Mouse (Mus musculus) limb, embryonic 14.5 days (tissue): ENCODE measurements at regions not wholly inside any gene's neighbourhood (a gene's known extent, or its start where the extent isn't known, plus 50 kb on each side); places are given as distances from the start of the nearest gene placed in this dataset.

Experiments used
- ATAC-seq: fragments of 200-750 bp; cut with Nextera tagmentation; 2 replicates; pipeline ENCODE4 v1.8.0; 2017; ENCODE audit warnings: low read depth, moderate number of reproducible peaks, moderate TSS enrichment; ENCODE audit not compliant: low FRiP score
- DNase-seq: peaks from one replicate; pipeline ENCODE4 v3.0.0-alpha.2; 2015; ENCODE audit warnings: low spot score
- H3K27ac ChIP-seq: fragments of 300-500 bp; sonication (generic); replicated peaks from 2 replicates; pipeline ENCODE4 v1.5.1; 2014; ENCODE audit warnings: low read depth, mild to moderate bottlenecking, low read length, moderate library complexity, mixed read lengths
- H3K27me3 ChIP-seq: fragments of 300-500 bp; sonication (generic); 2 replicates; pipeline ENCODE4 v1.6.1; 2014; ENCODE audit warnings: low read length, mixed read lengths; ENCODE audit not compliant: control insufficient read depth, insufficient read depth
- H3K36me3 ChIP-seq: fragments of 300-500 bp; sonication (generic); 2 replicates; pipeline ENCODE4 v1.6.1; 2014; ENCODE audit warnings: mild to moderate bottlenecking, low read length, moderate library complexity, mixed read lengths; ENCODE audit not compliant: control insufficient read depth, insufficient read depth
- H3K4me1 ChIP-seq: fragments of 300-500 bp; sonication (generic); 2 replicates; pipeline ENCODE4 v1.6.1; 2014; ENCODE audit warnings: antibody characterized with exemption, low read length, mixed read lengths; ENCODE audit not compliant: control insufficient read depth, insufficient read depth
- H3K4me2 ChIP-seq: fragments of 300-500 bp; sonication (generic); replicated peaks from 2 replicates; pipeline ENCODE4 v1.6.1; 2014; ENCODE audit warnings: low read depth, mild to moderate bottlenecking, low read length, moderate library complexity; ENCODE audit not compliant: severe bottlenecking
- H3K4me3 ChIP-seq: fragments of 300-500 bp; sonication (generic); replicated peaks from 2 replicates; pipeline ENCODE4 v1.5.1; 2014; ENCODE audit warnings: low read length
- H3K9ac ChIP-seq: fragments of 300-500 bp; sonication (generic); 2 replicates; pipeline ENCODE4 v1.6.1; 2014; ENCODE audit warnings: mild to moderate bottlenecking, low read depth, low read length, moderate library complexity; ENCODE audit not compliant: severe bottlenecking
- H3K9me3 ChIP-seq: fragments of 300-500 bp; sonication (generic); 2 replicates; pipeline ENCODE4 v1.6.1; 2016; ENCODE audit warnings: low read length; ENCODE audit not compliant: control insufficient read depth
- POLR2A ChIP-seq: fragments of 200-500 bp; IDR thresholded peaks from 2 replicates; pipeline ENCODE4 v1.8.0; 2012; ENCODE audit warnings: inconsistent platforms, mild to moderate bottlenecking, moderate library complexity, borderline replicate concordance; ENCODE audit not compliant: insufficient read depth, insufficient read length; ENCODE audit errors: extremely low read depth
- WGBS: fragments of 180-500 bp; shearing (Covaris S2); extraction: QIAGEN DNeasy Blood & Tissue Kit; methylation state at CpG from one replicate; pipeline ENCODE4 v1.1.7; 2014; 5-methylcytosine and 5-hydroxymethylcytosine counted together

- no peak overlapping the region for H3K4me2 ChIP-seq
Observed at GRCm38 (mm10) chr12:29049105-29049511, 297.5 kb downstream of the Eipr1 start.

GRCm38 (mm10) chr12:29049801-29050200 lies 298.2 kb downstream of the Eipr1 start:
- no peak for TF ChIP-seq POLR2A
- Histone ChIP-seq H3K4me3 (no peak overlapping the region), H3K4me1 (peaks cover 11% of the 10 kb centered on the region), H3K9ac (no peak overlapping the region), H3K9me3 (no peaks in the 10 kb centered on the region), H3K36me3 (no peaks in the 10 kb centered on the region), H3K27ac (no peak overlapping the region), H3K27me3 (no peaks in the 10 kb centered on the region), H3K4me2 (no peak overlapping the region)
- no peak for ATAC-seq
- no peak for DNase-seq

More at GRCm38 (mm10) chr12:29049105-29049511, 297.5 kb downstream of the Eipr1 start:
- Histone ChIP-seq H3K36me3 (no peaks in the 10 kb centered on the region), H3K27me3 (no peaks in the 10 kb centered on the region), H3K4me3 (no peak overlapping the region), H3K27ac (peak overlapping the region; percentile 34), H3K9ac (0 out of 2 replicates have a peak overlapping the region, but pooled peaks have one; percentile 28), H3K4me1 (peaks cover 11% of the 10 kb centered on the region), H3K9me3 (no peaks in the 10 kb centered on the region)
- DNase-seq (peak; percentile 50), ATAC-seq (peak; percentile 79)
- 2% methylated on average over 8 of the region's 8 CpGs for WGBS
- no peak for TF ChIP-seq POLR2A

DNA sequence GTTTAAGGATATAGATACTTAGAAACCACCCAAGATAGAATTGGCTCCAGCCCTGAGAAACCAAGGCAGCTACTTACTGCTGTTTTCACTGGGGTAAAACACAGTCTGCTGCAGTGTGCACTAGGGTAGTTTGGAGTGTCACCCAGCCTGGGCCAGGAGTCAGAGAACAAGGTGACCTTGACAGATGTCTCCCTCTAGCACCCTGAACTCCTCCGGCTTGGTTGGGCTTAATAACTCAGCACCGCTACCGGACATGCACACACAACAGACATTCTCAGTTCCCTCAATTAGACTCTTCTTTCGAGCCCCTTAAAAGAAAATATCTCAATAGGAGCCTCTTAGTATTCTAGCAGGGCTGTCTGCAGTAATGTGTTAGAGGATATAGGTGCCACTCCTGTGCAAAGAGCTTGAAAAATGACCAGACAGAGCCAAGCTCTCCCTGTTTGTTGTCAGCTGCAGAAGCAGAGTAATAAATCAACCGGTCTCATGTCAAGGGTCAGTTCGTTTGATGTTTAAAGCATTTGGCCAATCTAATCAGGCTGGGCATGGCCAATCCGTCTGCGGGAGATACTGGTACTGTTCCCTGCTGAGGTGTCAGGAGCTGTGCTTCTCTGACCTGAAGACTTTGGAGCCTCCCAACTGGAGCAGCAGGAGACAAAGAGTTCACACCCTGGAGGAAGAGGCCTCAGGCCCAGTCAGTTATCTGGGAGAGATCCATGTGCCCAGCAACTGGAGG lies 299.1 kb downstream of the Eipr1 start:
- H3K36me3 ChIP-seq, result no peaks in the 10 kb centered on the region
- no peak overlapping the region for H3K27ac ChIP-seq
- 34% methylated on average over 8 of the region's 8 CpGs for WGBS
- H3K4me2 ChIP-seq, result no peak overlapping the region
- no peak for ATAC-seq
- no peak overlapping the region for H3K4me3 ChIP-seq
- no peak for DNase-seq
- no peak for TF ChIP-seq POLR2A
- no peaks in the 10 kb centered on the region for H3K27me3 ChIP-seq
- H3K4me1 ChIP-seq, result peaks cover 11% of the 10 kb centered on the region
- no peak overlapping the region for H3K9ac ChIP-seq
- H3K9me3 ChIP-seq, result no peaks in the 10 kb centered on the region

- ATAC-seq, result no peak
- WGBS, result 52% methylated on average over 7 of the region's 7 CpGs
- H3K9ac ChIP-seq, result no peak overlapping the region
- no peak overlapping the region for H3K4me2 ChIP-seq
- H3K27ac ChIP-seq, result no peak overlapping the region
- H3K4me1 ChIP-seq, result peaks cover 4% of the 10 kb centered on the region
- TF ChIP-seq POLR2A, result no peak
- H3K36me3 ChIP-seq, result no peaks in the 10 kb centered on the region
- H3K27me3 ChIP-seq, result no peaks in the 10 kb centered on the region
- H3K9me3 ChIP-seq, result no peaks in the 10 kb centered on the region
- no peak overlapping the region for H3K4me3 ChIP-seq
- DNase-seq, result no peak
Observed at GRCm38 (mm10) chr12:29054367-29054766, 302.8 kb downstream of the Eipr1 start.

DNA sequence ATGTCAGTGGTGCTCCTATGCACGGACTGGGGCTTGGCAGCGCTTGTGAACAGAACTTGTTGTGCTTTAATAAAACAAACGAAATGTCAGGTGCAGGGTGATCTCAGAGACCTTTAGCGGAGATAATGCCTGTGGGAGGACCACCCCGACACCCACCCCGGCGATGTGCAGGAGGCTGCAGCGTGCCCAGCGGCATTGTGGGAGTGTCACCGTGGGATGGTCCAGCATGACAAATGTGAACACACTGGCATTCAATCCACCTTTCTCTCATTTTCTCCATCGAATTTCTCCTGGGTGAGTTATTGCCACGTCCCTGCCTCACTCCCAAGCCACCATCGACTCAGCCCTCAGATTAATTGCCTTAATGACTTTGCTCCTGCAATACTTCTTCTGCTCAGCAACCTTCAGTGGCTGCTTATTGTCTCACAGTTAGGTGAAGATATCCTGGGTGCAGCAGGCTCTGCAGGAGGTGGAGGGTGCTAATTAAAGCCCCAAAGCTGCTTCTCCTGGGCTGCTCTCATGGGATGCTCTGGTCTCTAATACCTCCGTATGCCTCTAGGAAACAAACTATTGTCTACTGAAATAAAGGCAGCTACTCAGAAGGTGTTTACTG lies 310.5 kb downstream of the Eipr1 start:
- TF ChIP-seq POLR2A, result no peak
- no peak overlapping the region for H3K27ac ChIP-seq
- H3K4me3 ChIP-seq, result no peak overlapping the region
- H3K4me1 ChIP-seq, result no peaks in the 10 kb centered on the region
- H3K9ac ChIP-seq, result no peak overlapping the region
- 65% methylated on average over 14 of the region's 14 CpGs for WGBS
- H3K9me3 ChIP-seq, result no peaks in the 10 kb centered on the region
- H3K4me2 ChIP-seq, result no peak overlapping the region
- no peaks in the 10 kb centered on the region for H3K27me3 ChIP-seq
- no peaks in the 10 kb centered on the region for H3K36me3 ChIP-seq
- no peak for ATAC-seq
- DNase-seq, result no peak

- no peak for ATAC-seq
- no peak for TF ChIP-seq POLR2A
- WGBS, result 86% methylated on average over 3 of the region's 3 CpGs
- DNase-seq, result no peak
- Histone ChIP-seq H3K4me2 (no peak overlapping the region), H3K4me1 (no peaks in the 10 kb centered on the region), H3K27ac (no peak overlapping the region), H3K36me3 (no peaks in the 10 kb centered on the region), H3K9ac (no peak overlapping the region), H3K27me3 (no peaks in the 10 kb centered on the region), H3K4me3 (no peak overlapping the region), H3K9me3 (no peaks in the 10 kb centered on the region)
Observed at GRCm38 (mm10) chr12:29062801-29063200, 311.2 kb downstream of the Eipr1 start.
